Mouse (Mus musculus): Measurements from ENCODE around the gene 2310050C09Rik.

2310050C09Rik gene

DNA sequence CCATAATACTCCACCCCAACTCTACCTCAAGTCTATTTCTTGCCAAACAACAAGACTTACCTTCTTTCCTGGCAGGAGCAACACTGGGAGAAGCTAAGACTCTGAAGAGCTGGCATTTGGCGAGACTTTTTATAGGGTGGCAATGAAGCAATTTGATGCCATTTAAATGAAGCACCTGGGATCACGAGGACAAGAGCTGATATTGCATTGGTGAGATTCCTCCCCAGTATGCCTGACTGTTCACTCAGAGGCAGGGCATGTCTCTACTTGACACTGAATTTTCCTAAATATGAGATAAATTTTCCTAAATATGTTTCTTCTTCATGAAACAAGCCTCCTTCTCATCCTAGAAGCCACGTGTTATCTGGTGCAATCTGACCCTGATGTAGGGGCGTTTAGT, at the start of gene 2310050C09Rik:
Gene 2310050C09Rik, minus strand, starts transcription at position 101 of the 400 bp plus-strand sequence.
- no peak for DNase-seq (ENCODE audit: low read depth)

DNA sequence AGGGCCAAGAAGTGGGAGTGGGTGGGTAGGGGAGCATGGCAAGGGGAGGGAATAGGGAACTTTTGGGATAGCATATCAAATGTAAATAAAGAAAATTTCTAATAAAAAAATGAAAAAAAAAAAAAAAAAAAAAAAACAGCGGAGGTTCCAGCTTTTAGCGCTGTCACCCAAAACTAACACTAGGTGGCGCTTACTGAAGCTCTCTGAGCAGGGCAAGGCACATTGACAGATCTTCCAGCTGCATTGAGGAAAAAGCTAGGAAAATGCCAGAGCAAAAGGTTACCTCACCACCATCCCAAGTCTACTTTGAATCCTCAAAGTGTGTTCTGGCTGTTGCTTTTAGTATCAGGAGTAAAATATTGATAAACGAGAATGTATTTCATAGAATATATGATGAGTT, 37.6 kb upstream of the 2310050C09Rik start:
- no peak for DNase-seq (ENCODE audit: low read depth)

DNA sequence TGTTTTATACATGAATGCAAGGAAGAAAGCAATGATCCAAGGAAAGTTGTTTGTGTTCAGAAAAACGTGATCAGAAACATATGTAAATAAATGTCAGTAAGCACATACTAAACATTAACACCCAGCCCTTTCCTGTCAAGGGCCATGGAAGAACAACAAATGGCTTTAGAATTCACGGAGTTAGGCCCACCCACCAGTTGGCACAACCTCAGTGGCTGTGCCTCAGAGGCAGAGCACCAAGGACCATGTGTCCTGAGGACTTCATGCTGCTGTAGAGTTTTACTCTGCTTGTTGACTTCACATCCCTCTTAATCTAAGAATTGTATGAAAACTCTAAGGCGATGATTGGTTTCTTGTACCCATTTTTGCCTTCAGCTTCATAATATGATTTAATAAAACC, 35.2 kb upstream of the 2310050C09Rik start:
- no peak for DNase-seq (ENCODE audit: low read depth)

DNA sequence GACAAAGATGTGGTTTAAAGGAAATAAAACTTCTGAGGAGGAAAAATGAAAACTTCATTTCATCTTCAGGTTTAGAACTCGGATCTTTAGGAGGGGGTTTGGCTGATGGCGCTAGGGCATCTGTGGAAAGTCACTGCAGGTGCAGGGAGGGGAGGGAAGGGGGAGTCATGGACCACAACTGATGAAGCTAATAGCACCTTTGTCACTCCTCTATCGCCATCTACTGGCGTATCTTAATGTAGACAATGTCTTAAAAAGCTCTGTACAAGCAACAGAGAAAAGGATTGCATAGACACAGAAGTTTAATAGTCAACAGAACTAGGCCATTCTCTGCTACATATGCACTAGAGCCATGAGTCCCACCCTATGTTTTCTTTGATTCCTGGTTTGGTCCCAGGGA, 33.6 kb upstream of the 2310050C09Rik start:
- no peak for DNase-seq (ENCODE audit: low read depth)

DNA sequence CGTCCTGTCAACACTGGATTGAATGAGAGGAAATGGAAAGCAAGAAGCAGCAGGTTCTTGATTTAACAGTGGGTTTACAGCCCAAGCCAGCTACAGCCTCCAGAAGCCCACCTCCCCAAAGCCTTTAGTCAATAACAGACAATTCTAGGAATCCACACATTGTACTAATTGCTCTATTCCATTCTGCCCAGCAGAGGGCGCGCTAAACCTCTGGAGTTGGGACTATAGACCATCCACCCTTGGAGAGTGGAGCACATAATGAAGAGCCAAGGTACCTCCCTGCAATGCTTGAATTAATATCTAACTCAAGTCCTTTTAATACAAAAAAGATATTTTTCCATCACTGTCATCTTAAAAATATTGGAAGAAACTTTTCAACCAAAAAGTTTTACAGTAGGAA, 33.0 kb upstream of the 2310050C09Rik start:
- no peak for DNase-seq (ENCODE audit: low read depth)

DNA sequence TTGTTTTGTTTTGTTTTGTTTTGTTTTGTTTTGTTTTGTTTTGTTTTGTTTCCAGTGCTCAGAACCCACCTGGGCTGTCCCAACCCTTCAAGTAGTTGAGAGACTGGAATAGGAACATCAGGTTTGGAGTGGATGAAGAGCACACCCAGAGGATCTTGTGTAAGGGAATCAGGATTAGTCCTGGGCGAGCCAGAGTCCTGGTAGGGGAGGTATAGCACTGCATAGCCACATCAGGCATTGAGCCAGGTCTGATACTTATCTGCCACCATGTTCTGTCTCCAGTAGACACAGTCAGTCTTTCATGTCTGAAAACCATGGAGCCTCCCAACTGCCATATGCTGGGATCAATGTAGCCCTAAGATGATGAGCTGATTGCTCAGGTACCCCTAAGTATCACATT, 24.5 kb upstream of the 2310050C09Rik start:
- DNase-seq (ENCODE audit: low read depth), result no peak

DNA sequence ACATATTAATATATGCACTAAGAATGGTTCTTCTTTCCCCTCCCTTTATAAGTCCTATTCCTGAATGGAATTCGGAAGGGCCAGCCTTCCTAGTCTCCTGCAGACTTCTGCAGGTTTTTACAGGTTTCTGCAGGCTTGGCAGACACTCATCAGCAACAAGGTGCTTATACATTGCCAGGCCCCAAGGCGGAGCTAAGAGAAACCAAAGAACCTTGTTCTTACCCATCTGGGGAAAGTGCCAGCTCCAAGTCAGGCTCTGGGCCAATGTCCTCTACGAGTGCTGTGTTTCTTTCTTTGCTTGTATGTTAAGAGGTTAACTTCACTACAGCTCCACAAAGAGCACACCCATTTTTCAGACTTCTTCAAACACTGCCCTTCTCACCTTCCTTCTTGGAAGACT, 24.0 kb upstream of the 2310050C09Rik start:
- DNase-seq (ENCODE audit: low read depth), result no peak

DNA sequence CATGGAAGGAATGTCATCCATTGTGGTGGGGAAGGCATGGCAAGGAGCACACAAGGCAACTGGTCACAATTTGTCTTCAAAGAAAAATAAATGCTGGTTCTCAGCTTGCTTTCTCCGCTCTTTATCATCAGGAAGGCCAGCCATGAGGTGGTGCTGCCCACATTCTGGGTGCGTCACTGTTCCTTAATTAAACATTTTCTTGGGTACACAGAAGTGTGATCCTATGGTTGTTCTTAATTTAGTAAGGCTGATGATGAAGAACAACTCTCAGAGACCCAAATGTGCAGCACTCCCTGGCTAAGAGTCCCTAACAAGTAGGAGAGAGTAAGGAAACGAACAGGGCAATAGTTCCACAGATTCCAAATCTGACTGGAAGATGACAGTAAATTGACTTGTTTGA, 4.2 kb upstream of the 2310050C09Rik start:
- DNase-seq (ENCODE audit: low read depth), result no peak

DNA sequence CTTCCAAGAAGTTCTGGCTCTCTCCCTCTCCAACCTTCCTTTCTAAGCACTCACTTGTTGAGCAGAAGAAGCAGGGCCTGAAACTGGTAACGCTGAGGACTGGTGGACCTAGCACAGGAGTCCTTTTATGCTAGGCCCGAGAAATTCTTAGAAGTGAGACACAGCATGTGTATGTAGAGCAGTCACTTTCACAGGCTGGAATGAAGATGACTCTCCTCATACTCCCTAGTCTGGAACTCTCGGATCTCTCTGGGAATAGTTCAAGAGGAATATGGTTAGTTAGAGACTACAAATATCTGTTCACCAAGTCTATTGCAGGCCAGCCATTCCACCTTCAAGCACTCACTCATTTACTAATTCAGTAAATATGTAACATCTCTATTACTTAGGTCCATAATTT, 18.8 kb downstream of the 2310050C09Rik start, which contains the start of gene Lce1l:
Gene Lce1l, minus strand, starts transcription at position 101 of the 400 bp plus-strand sequence.
- DNase-seq (ENCODE audit: low read depth), result no peak

DNA sequence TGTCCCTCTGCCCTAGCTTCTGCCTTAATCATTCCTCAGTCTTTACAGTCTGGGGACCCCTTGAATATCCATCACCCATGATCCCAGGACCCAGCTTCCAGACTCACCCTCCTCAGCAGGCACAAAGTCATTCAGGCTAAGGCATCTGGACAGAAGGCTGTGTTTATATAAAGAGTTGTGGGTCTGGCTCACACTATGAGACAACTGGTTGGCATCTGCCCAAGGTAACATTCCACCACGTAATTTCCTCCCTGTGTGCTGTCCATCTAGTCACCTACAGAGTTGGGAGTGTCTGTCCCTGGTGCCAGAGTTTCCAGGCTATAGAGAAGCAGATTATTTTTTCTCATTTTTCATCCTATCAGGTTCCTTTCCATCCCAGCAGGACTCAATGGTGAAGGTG, 42.9 kb downstream of the 2310050C09Rik start, which contains the start of gene Kprp:
Gene Kprp, minus strand, starts transcription at position 140 of the 400 bp plus-strand sequence.
- no peak for DNase-seq (ENCODE audit: low read depth)

DNA sequence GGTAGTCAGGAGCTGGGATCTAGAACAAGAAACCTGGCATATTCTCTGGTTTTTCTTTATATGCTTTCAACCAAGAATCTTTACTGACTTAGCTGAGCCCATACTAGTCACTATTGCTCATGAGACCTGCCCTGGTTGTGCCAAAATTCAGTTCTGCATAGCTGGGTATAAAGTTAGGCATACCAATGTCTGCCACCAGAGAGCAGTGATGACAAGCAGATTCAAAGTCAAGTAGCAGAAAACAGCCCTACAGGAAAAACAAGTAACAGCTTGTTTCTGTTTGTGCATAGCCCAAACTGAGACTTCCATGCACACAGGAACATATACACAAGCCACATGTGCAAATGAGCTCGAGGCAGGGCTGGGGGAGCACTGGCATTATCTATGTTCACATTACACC, 44.2 kb downstream of the 2310050C09Rik start:
- DNase-seq (ENCODE audit: low read depth), result no peak

Data from c-Kit-positive CD71-negative TER-119-negative erythroid progenitor cells, embryonic 14.5 days (primary cell).